Mouse (Mus musculus) liver, embryonic 15.5 days (tissue): ENCODE measurements around the gene Tradd. TPM values are rescaled to one million over a fixed set of nuclear protein-coding genes. Genes with fewer than 3 reads are reported as not detected.

ENCODE experiments used
- ATAC-seq: fragments of 200-750 bp; cut with Nextera tagmentation; 2 replicates; pipeline ENCODE4 v1.8.0; 2017; ENCODE audit warnings: moderate number of reproducible peaks, mild to moderate bottlenecking, moderate library complexity; ENCODE audit not compliant: insufficient read depth
- H3K27ac ChIP-seq: fragments of 300-500 bp; sonication (generic); replicated peaks from 2 replicates; pipeline ENCODE4 v1.5.1; 2015; ENCODE audit warnings: mild to moderate bottlenecking, inconsistent platforms
- H3K27me3 ChIP-seq: fragments of 300-500 bp; sonication (generic); 2 replicates; pipeline ENCODE4 v1.6.1; 2015; ENCODE audit warnings: mild to moderate bottlenecking, inconsistent platforms
- H3K36me3 ChIP-seq: fragments of 300-500 bp; sonication (generic); replicated peaks from 2 replicates; pipeline ENCODE4 v1.6.1; 2015; ENCODE audit warnings: moderate library complexity, mild to moderate bottlenecking, inconsistent platforms
- H3K4me1 ChIP-seq: fragments of 300-500 bp; sonication (generic); replicated peaks from 2 replicates; pipeline ENCODE4 v1.6.1; 2015; ENCODE audit warnings: inconsistent platforms
- H3K4me2 ChIP-seq: fragments of 300-500 bp; sonication (generic); 2 replicates; pipeline ENCODE4 v1.6.1; 2015; ENCODE audit warnings: moderate library complexity, mild to moderate bottlenecking, inconsistent platforms
- H3K4me3 ChIP-seq: fragments of 300-500 bp; sonication (generic); replicated peaks from 2 replicates; pipeline ENCODE4 v1.5.1; 2015; ENCODE audit warnings: mild to moderate bottlenecking, inconsistent platforms
- H3K9ac ChIP-seq: fragments of 300-500 bp; sonication (generic); 2 replicates; pipeline ENCODE4 v1.6.1; 2015; ENCODE audit warnings: moderate library complexity, mild to moderate bottlenecking, inconsistent platforms
- H3K9me3 ChIP-seq: fragments of 300-500 bp; sonication (generic); replicated peaks from 2 replicates; pipeline ENCODE4 v1.6.1; 2016; ENCODE audit warnings: inconsistent platforms
- WGBS: fragments of 180-500 bp; shearing (Covaris S2); methylation state at CpG from one replicate; pipeline ENCODE4 v1.1.7; 2015; ENCODE audit warnings: mixed read lengths; ENCODE audit not compliant: insufficient replicate concordance; 5-methylcytosine and 5-hydroxymethylcytosine counted together
- polyA plus RNA-seq: library from polyadenylated mRNA; unstranded; fragments of >200 nt; fragmentation: Nextera tagmentation; extraction: Ambion mirVana; gene quantifications from 2 replicates; pipeline ENCODE4 v1.2.1, GENCODE M21; 2015

The Tradd gene
- polyA plus RNA-seq, 1 experiment from 2014 or later, result 14.9 TPM

DNA sequence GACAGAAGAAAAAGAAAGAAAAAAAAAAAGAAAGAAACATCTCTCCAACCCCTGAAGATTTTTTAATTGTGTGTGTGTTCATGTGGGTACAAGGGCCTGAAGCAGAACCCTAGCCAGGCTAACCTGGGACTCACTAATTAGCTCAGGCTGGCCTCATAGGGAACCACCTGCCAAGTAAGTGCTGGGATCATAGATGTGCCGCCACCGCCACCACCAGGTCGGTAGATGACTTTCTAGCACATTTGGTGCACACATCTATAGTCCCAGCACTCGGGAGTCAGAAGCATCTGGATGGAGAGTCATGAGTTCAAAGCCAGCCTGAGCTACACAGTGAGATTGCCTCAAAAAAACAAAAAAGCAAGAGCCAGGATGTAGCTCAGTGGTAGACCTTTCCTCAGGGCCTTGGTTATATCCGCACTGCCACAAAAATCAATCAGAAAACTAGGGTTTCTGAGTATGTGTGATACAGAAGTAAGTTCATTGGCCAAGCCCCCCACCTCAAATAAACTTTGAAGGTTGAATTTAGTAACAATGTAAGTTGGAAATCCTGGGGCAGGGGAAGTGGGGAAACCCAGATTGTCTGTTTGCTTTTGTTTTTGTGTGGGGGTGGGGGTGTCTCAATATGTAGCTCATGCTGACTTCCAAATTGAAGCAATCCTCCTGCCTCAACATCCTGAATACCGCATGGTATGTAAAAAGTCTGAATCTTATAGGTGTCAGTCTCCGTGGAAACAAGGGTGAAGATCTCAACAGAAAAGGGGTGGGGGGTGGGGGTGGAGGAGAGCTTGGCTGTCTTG is 6.9 kb downstream of the Tradd start:
- H3K9me3 ChIP-seq, result no peaks in the 10 kb centered on the region
- 70% methylated on average over 7 of the region's 7 CpGs for WGBS
- H3K36me3 ChIP-seq, result peaks cover 13% of the 10 kb centered on the region
- peaks cover 70% of the 10 kb centered on the region for H3K27me3 ChIP-seq
- H3K9ac ChIP-seq, result no peak overlapping the region
- peaks cover 73% of the 10 kb centered on the region for H3K4me1 ChIP-seq
- no peak overlapping the region for H3K4me3 ChIP-seq
- no peak for ATAC-seq
- no peak overlapping the region for H3K4me2 ChIP-seq
- no peak overlapping the region for H3K27ac ChIP-seq

DNA sequence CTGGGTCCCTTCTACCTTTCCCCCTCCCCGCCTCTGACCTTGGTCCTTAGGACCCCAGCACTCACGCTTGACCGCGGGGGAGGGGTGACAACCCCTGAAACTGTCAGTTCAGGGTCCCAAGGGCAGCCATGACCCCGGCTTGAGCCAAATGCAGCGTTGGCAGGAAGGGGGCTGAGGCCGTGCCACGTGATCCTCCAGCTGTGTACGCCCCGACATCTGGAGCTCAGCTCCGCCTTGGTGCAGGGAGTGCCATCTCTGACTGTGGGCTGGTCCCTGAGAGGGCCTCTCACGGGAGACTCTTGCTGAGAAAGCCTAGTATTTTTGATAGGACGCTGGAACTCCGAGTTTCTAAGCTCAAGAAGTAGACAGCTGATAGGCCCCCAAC is 9.5 kb downstream of the Tradd start, which contains the start of gene B3gnt9:
Gene B3gnt9 (minus strand): TSS at position 188 of the 385 bp plus-strand sequence.
- peaks cover 38% of the 10 kb centered on the region for H3K36me3 ChIP-seq
- peak within 1 kb of the TSS; percentile 100 for H3K4me2 ChIP-seq
- peaks cover 55% of the 10 kb centered on the region for H3K4me1 ChIP-seq
- no peaks in the 10 kb centered on the region for H3K9me3 ChIP-seq
- 2% methylated on average over 14 of the region's 14 CpGs for WGBS
- H3K27me3 ChIP-seq, result peaks cover 48% of the 10 kb centered on the region
- peak within 1 kb of the TSS; percentile 84 for H3K27ac ChIP-seq
- peak within 1 kb of the TSS; percentile 66 for H3K9ac ChIP-seq
- H3K4me3 ChIP-seq, result peak within 1 kb of the TSS; percentile 74
- peak; percentile 92 for ATAC-seq

DNA sequence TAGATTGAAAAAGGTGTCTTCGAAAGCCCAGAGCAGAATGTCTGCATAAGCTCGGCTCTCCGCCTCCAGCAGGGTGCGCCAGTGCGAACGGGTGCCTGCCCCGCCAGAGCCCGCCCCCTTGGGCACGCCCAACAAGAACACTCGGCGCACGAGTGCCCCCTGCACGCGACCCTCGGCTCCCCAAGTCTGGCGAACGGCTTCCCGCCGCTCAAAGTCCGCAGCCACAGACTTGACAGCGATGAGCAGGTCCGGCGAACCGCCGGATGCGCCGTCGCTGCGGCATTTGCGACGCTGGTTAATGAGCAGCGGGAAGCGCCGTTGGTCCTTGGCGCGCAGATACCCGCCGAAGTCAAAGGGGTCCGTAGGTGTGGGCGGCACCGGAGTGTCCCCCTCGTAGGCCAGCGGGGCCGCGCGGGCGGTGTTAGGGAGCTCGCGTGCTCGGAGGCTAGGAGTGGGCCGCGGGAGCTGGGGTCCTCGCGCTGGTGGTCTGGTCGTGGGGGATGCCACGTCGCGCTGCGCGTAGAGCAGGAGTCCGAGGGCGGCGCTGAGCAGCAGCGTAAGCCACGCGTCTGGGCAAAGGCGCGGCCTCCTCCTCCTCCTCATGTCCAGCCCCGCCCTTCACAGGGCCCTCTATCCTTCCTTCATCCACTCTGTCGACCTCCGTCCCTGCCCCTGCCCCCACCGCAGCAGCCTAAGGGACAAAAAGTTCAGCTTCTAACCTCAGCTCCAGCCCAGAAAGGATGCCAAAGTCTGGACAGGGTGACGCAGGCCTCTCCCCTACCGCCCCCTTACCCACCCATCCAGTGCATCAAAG is 10.1 kb downstream of the Tradd start:
- peaks cover 44% of the 10 kb centered on the region for H3K36me3 ChIP-seq
- peaks cover 42% of the 10 kb centered on the region for H3K27me3 ChIP-seq
- WGBS, result under 1% methylated on average over 74 of the region's 74 CpGs
- H3K4me3 ChIP-seq, result peak overlapping the region; percentile 74
- H3K9me3 ChIP-seq, result no peaks in the 10 kb centered on the region
- peak; percentile 94 for ATAC-seq
- H3K9ac ChIP-seq, result peak overlapping the region; percentile 66
- H3K4me1 ChIP-seq, result peaks cover 49% of the 10 kb centered on the region
- H3K27ac ChIP-seq, result peak overlapping the region; percentile 84
- H3K4me2 ChIP-seq, result peak overlapping the region; percentile 100

DNA sequence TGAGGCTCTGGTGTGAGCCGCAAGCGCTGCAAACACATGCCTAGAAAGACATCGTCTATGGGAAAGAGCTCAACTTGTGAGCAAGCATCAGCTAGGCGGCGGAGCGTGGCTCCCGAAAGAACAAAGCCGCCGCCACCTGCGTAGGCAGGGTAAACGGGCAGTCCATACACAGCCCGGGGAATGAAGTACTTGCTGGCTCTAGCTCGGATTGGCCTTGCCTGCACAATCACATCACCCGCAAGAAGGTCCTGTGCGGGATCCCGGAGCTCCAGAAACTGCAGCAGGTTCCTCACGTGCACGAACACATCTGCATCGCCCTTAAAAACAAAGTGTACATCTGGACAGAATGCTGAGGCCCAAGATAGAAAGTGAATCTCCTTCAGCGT is 10.7 kb downstream of the Tradd start:
- ATAC-seq, result no peak

DNA sequence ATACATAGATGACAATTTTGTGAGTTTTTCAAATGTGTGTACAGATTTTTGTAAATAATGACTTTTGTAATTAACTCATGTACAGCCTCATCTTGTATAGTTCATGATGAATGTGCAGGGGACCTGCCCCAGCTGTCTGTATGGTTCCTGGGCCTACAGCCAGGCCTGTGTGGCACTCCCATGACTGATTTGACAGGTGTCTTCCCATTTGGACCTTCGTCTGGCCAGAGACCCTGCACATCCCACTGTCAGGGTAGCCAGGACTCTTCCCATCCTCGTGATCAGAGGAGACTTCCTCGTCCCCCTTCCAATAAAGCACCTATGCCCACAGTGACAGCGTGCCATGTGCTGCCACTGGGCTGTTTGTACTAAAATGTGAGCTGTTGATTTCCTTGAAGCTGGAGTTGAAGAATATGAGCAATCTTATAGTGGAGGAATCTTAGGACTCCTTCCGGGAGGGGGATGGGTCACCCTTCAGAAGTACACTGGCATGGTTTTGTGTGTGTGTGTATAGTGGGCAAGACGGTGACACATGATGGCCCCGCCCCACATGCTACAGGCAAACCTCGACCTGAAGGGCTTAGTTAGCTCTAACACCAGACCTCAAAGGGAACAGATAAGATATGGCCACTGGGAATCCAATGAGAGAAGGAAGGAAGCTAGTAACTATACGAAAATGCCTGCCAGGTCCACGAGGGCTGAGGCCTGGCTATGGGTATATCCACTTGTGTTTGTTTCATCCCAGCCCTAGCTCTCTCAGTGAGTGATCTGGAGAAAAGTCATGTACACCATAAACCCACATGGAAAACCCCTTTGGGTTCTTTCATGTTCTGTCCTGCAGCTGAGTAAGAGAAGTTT is 11.5 kb downstream of the Tradd start:
- Histone ChIP-seq H3K27me3 (peaks cover 28% of the 10 kb centered on the region), H3K36me3 (peaks cover 58% of the 10 kb centered on the region), H3K9ac (no peak overlapping the region), H3K27ac (no peak overlapping the region), H3K4me2 (peak overlapping the region; percentile 100; the same call in 1 of the 2 replicates), H3K4me1 (peaks cover 40% of the 10 kb centered on the region), H3K9me3 (no peaks in the 10 kb centered on the region), H3K4me3 (no peak overlapping the region)
- ATAC-seq, result no peak
- 54% methylated on average over 10 of the region's 10 CpGs for WGBS

More for the DNA sequence above, 10.7 kb downstream of the Tradd start:
- Histone ChIP-seq H3K4me2 (peak overlapping the region; percentile 100), H3K9me3 (no peaks in the 10 kb centered on the region), H3K9ac (peak overlapping the region; percentile 66; the same call in 1 of the 2 replicates), H3K36me3 (peaks cover 50% of the 10 kb centered on the region), H3K4me3 (peak overlapping the region; percentile 74), H3K4me1 (peaks cover 43% of the 10 kb centered on the region), H3K27ac (peak overlapping the region; percentile 84; the same call in 1 of the 2 replicates), H3K27me3 (peaks cover 36% of the 10 kb centered on the region)
- WGBS, result 53% methylated on average over 20 of the region's 20 CpGs

DNA sequence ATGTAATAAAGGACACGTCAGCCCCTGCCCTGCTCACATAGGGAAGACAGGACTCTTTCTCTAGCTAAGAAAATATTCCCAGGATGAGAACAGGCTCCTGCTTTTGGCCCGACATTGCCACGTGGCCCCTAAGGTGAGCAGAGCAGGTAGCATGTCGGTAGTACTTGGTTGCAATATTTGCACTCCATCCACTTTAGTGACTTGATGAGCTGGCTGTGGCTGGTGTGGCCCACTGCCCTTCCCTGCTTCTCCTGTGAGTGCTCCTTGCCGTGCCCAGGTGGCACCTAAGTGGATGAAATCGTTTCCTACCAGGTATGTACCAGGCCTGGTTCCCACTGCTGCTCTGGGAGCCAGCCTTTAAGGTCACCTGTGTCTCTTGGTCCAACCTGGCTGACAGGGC is 12.5 kb downstream of the Tradd start:
- peaks cover 68% of the 10 kb centered on the region for H3K36me3 ChIP-seq
- peaks cover 40% of the 10 kb centered on the region for H3K4me1 ChIP-seq
- peaks cover 20% of the 10 kb centered on the region; the same call in 1 of the 2 replicates for H3K27me3 ChIP-seq
- no peak overlapping the region for H3K4me2 ChIP-seq
- WGBS, result 79% methylated on average over 6 of the region's 6 CpGs
- no peak overlapping the region for H3K9ac ChIP-seq
- H3K9me3 ChIP-seq, result no peaks in the 10 kb centered on the region
- H3K27ac ChIP-seq, result no peak overlapping the region
- ATAC-seq, result no peak
- H3K4me3 ChIP-seq, result no peak overlapping the region

DNA sequence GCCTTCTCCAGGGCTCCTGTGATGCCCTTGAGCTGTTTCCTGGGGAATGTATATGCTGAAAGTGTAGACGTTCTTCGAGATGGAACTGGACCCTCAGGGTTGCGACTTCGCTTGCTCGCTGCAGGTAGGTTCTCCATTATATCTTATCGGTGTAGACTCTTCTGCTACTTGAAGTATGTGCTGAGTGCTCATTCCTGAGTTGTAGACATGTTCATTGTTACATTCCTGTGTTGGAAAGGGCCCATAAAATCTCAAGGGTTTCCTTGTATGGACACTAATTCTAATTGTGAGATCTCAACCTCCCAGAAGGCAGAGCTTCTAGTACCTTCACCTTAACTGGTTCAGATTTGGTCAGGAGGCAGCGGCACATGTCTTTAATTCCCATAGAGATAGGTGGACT is 23.4 kb downstream of the Tradd start:
- H3K4me3 ChIP-seq, result no peak overlapping the region
- 91% methylated on average over 7 of the region's 7 CpGs for WGBS
- no peaks in the 10 kb centered on the region for H3K27me3 ChIP-seq
- H3K4me1 ChIP-seq, result no peaks in the 10 kb centered on the region
- H3K9me3 ChIP-seq, result no peaks in the 10 kb centered on the region
- H3K36me3 ChIP-seq, result peaks cover 74% of the 10 kb centered on the region
- H3K4me2 ChIP-seq, result no peak overlapping the region
- no peak overlapping the region for H3K27ac ChIP-seq
- no peak for ATAC-seq
- no peak overlapping the region for H3K9ac ChIP-seq

DNA sequence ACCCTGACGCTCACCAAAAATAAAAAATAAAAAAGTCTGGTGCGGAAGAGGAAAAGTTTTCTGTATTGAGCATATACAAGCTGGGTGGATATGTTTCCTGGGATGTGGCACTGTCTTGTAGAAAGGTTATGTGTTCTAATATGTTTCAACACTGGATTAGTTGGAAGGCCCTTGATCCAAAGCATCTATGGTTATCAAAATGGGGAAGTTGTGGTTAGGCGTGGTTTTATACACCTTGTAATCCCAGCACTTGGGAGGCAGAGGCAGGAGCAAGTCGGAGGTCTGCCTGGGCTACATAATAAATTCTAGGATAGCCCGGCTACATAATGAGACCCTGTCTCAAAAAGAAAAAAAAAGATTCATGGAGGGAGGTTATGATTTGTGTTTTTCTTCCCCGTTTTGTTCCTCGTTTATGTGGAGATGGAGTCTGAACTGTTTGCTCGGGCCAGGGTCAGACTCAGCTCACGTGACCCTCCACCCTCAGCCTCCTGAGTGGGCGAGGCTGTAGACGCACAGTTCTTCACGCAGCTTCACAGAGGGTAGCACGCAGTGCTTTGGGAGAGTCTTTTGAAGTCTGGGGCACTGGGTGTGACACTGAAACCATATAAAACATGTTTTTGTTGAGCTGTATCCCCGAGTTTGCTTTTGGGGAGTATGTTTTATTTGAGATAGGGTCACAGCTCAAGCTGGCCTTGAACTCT is 26.8 kb downstream of the Tradd start:
- WGBS, result 69% methylated on average over 14 of the region's 14 CpGs
- Histone ChIP-seq H3K27me3 (no peaks in the 10 kb centered on the region), H3K9me3 (no peaks in the 10 kb centered on the region), H3K4me2 (no peak overlapping the region), H3K9ac (no peak overlapping the region), H3K4me3 (no peak overlapping the region), H3K27ac (no peak overlapping the region), H3K36me3 (peaks cover 65% of the 10 kb centered on the region), H3K4me1 (peaks cover 17% of the 10 kb centered on the region)
- no peak for ATAC-seq

DNA sequence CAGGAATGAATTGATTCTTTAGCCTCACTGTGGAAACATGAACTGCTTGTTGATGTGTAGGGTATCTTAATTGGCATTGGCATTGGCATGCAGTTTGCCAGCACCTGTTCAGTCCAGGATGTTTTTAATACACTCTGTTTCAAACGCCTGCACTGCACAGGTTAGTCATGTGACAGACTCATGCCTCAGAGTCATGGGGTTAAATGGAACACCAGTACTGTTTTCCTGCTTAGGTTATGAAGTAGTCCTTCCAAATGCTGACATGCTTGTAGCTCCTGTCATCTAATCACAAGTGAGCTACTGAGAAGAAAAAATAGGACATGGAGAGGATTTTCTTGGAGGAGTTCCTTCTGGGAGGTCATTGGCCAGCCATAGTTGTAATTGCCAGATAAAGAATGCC is 29.2 kb downstream of the Tradd start:
- Histone ChIP-seq H3K4me1 (peaks cover 29% of the 10 kb centered on the region), H3K4me2 (no peak overlapping the region), H3K9ac (no peak overlapping the region), H3K27me3 (no peaks in the 10 kb centered on the region), H3K36me3 (peaks cover 49% of the 10 kb centered on the region), H3K27ac (no peak overlapping the region), H3K9me3 (no peaks in the 10 kb centered on the region), H3K4me3 (no peak overlapping the region)
- no peak for ATAC-seq
- 62% methylated on average over 1 of the region's 1 CpGs for WGBS
